Mouse (Mus musculus) heart, embryonic 11.5 days (tissue): Measurements from ENCODE around the gene Foxn2. TPM values are rescaled to one million over a fixed set of nuclear protein-coding genes. Genes with fewer than 3 reads are reported as not detected.

ENCODE experiments used
- ATAC-seq: fragments of 200-750 bp; cut with Nextera tagmentation; replicated peaks from 2 replicates; pipeline ENCODE4 v1.8.0; 2017; ENCODE audit warnings: moderate library complexity; ENCODE audit not compliant: insufficient number of reproducible peaks, low FRiP score, low TSS enrichment
- H3K27ac ChIP-seq: fragments of 300-500 bp; sonication (generic); 2 replicates; pipeline ENCODE4 v1.5.1; 2014; ENCODE audit warnings: mild to moderate bottlenecking, low read depth, low read length
- H3K27me3 ChIP-seq: fragments of 300-500 bp; sonication (generic); 2 replicates; pipeline ENCODE4 v1.6.1; 2014; ENCODE audit warnings: mild to moderate bottlenecking, low read length, mixed read lengths; ENCODE audit not compliant: control insufficient read depth, insufficient read depth
- H3K36me3 ChIP-seq: fragments of 300-500 bp; sonication (generic); 2 replicates; pipeline ENCODE4 v1.6.1; 2014; ENCODE audit warnings: mild to moderate bottlenecking, low read length, moderate library complexity, mixed read lengths; ENCODE audit not compliant: control insufficient read depth, insufficient read depth
- H3K4me1 ChIP-seq: fragments of 300-500 bp; sonication (generic); 2 replicates; pipeline ENCODE4 v1.6.1; 2014; ENCODE audit warnings: low read length; ENCODE audit not compliant: control insufficient read depth, insufficient read depth
- H3K4me2 ChIP-seq: fragments of 300-500 bp; sonication (generic); 2 replicates; pipeline ENCODE4 v1.6.1; 2014; ENCODE audit warnings: mild to moderate bottlenecking, moderate library complexity
- H3K4me3 ChIP-seq: fragments of 300-500 bp; sonication (generic); 2 replicates; pipeline ENCODE4 v1.5.1; 2014; ENCODE audit warnings: low read depth, low read length
- H3K9ac ChIP-seq: fragments of 300-500 bp; sonication (generic); 2 replicates; pipeline ENCODE4 v1.6.1; 2014; ENCODE audit warnings: mild to moderate bottlenecking, low read depth, low read length, moderate library complexity
- H3K9me3 ChIP-seq: fragments of 300-500 bp; sonication (generic); replicated peaks from 2 replicates; pipeline ENCODE4 v1.6.1; 2016; ENCODE audit warnings: low read length; ENCODE audit not compliant: control insufficient read depth
- WGBS: fragments of 180-500 bp; shearing (Covaris S2); extraction: QIAGEN DNeasy Blood & Tissue Kit; methylation state at CpG from one replicate; pipeline ENCODE4 v1.1.7; 2014; ENCODE audit not compliant: insufficient replicate concordance; 5-methylcytosine and 5-hydroxymethylcytosine counted together
- polyA plus RNA-seq: library from polyadenylated mRNA; unstranded; fragments of >200 nt; fragmentation: Nextera tagmentation; extraction: Ambion mirVana; gene quantifications from 2 replicates; pipeline ENCODE4 v1.2.1, GENCODE M21; 2014

Foxn2 gene
- polyA plus RNA-seq, 1 experiment from 2014 or later: 8.0 TPM

GRCm38 (mm10) chr17:88491366-88492106 lies 51.0 kb downstream of the Foxn2 start:
- no peak overlapping the region for H3K9ac ChIP-seq
- 93% methylated on average over 13 of the region's 13 CpGs for WGBS
- H3K4me2 ChIP-seq: no peak overlapping the region
- no peaks in the 10 kb centered on the region for H3K9me3 ChIP-seq
- no peaks in the 10 kb centered on the region for H3K27me3 ChIP-seq
- H3K4me3 ChIP-seq: no peak overlapping the region
- no peak for ATAC-seq
- no peak overlapping the region for H3K27ac ChIP-seq
- 0 out of 2 replicates have a peak, but pooled peaks cover 2% of the 10 kb centered on the region for H3K36me3 ChIP-seq
- no peaks in the 10 kb centered on the region for H3K4me1 ChIP-seq

- H3K36me3 ChIP-seq: 0 out of 2 replicates have a peak, but pooled peaks cover 2% of the 10 kb centered on the region
- no peak overlapping the region for H3K9ac ChIP-seq
- no peak for ATAC-seq
- no peaks in the 10 kb centered on the region for H3K4me1 ChIP-seq
- no peaks in the 10 kb centered on the region for H3K9me3 ChIP-seq
- H3K4me2 ChIP-seq: no peak overlapping the region
- no peak overlapping the region for H3K27ac ChIP-seq
- WGBS: 95% methylated on average over 5 of the region's 5 CpGs
- no peaks in the 10 kb centered on the region for H3K27me3 ChIP-seq
- no peak overlapping the region for H3K4me3 ChIP-seq
Observed at GRCm38 (mm10) chr17:88492107-88492460, 51.6 kb downstream of the Foxn2 start.

GRCm38 (mm10) chr17:88493551-88493950 lies 53.0 kb downstream of the Foxn2 start:
- Histone ChIP-seq H3K36me3 (0 out of 2 replicates have a peak, but pooled peaks cover 2% of the 10 kb centered on the region), H3K27me3 (no peaks in the 10 kb centered on the region), H3K4me2 (no peak overlapping the region), H3K4me1 (no peaks in the 10 kb centered on the region), H3K9ac (no peak overlapping the region), H3K27ac (no peak overlapping the region), H3K4me3 (no peak overlapping the region), H3K9me3 (no peaks in the 10 kb centered on the region)
- ATAC-seq: no peak
- WGBS: 83% methylated on average over 9 of the region's 9 CpGs

GRCm38 (mm10) chr17:88494121-88494771 lies 53.7 kb downstream of the Foxn2 start:
- WGBS: 60% methylated on average over 14 of the region's 14 CpGs
- Histone ChIP-seq H3K27ac (no peak overlapping the region), H3K4me1 (no peaks in the 10 kb centered on the region), H3K27me3 (no peaks in the 10 kb centered on the region), H3K4me3 (no peak overlapping the region), H3K9ac (no peak overlapping the region), H3K36me3 (0 out of 2 replicates have a peak, but pooled peaks cover 2% of the 10 kb centered on the region), H3K4me2 (no peak overlapping the region), H3K9me3 (no peaks in the 10 kb centered on the region)
- ATAC-seq: no peak

GRCm38 (mm10) chr17:88494772-88495132 lies 54.2 kb downstream of the Foxn2 start:
- no peak for ATAC-seq
- no peaks in the 10 kb centered on the region for H3K4me1 ChIP-seq
- no peak overlapping the region for H3K27ac ChIP-seq
- no peaks in the 10 kb centered on the region for H3K9me3 ChIP-seq
- no peak overlapping the region for H3K9ac ChIP-seq
- H3K4me3 ChIP-seq: no peak overlapping the region
- H3K4me2 ChIP-seq: no peak overlapping the region
- WGBS: 85% methylated on average over 10 of the region's 10 CpGs
- no peaks in the 10 kb centered on the region for H3K27me3 ChIP-seq
- 0 out of 2 replicates have a peak, but pooled peaks cover 2% of the 10 kb centered on the region for H3K36me3 ChIP-seq

GRCm38 (mm10) chr17:88498090-88498682 lies 57.7 kb downstream of the Foxn2 start:
- WGBS: 88% methylated on average over 5 of the region's 5 CpGs
- Histone ChIP-seq H3K27me3 (no peaks in the 10 kb centered on the region), H3K4me1 (no peaks in the 10 kb centered on the region), H3K4me2 (no peak overlapping the region), H3K9me3 (no peaks in the 10 kb centered on the region), H3K27ac (no peak overlapping the region), H3K9ac (no peak overlapping the region), H3K4me3 (no peak overlapping the region), H3K36me3 (no peaks in the 10 kb centered on the region)
- no peak for ATAC-seq

- Histone ChIP-seq H3K4me2 (no peak overlapping the region), H3K4me3 (no peak overlapping the region), H3K27me3 (no peaks in the 10 kb centered on the region), H3K27ac (no peak overlapping the region), H3K4me1 (peaks cover 9% of the 10 kb centered on the region; the same call in 1 of the 2 replicates), H3K9ac (no peak overlapping the region), H3K9me3 (no peaks in the 10 kb centered on the region), H3K36me3 (no peaks in the 10 kb centered on the region)
- 93% methylated on average over 13 of the region's 13 CpGs for WGBS
- no peak for ATAC-seq
Observed at GRCm38 (mm10) chr17:88504056-88504455, 63.5 kb downstream of the Foxn2 start.

GRCm38 (mm10) chr17:88505275-88505723 lies 64.8 kb downstream of the Foxn2 start:
- WGBS: 45% methylated on average over 10 of the region's 10 CpGs
- Histone ChIP-seq H3K9me3 (no peaks in the 10 kb centered on the region), H3K4me2 (no peak overlapping the region), H3K27ac (no peak overlapping the region), H3K36me3 (no peaks in the 10 kb centered on the region), H3K27me3 (no peaks in the 10 kb centered on the region), H3K9ac (no peak overlapping the region), H3K4me1 (peaks cover 10% of the 10 kb centered on the region; the same call in 1 of the 2 replicates), H3K4me3 (no peak overlapping the region)
- ATAC-seq: no peak
